Mouse (Mus musculus) stomach, postnatal 0 days (tissue): ENCODE data around the gene Wwox.

ENCODE experiments used
- CTCF ChIP-seq: IDR thresholded peaks from 2 replicates; pipeline ENCODE4 v1.5.1; 2016; ENCODE audit warnings: antibody characterized with exemption, low read depth, mild to moderate bottlenecking, moderate library complexity
- EP300 ChIP-seq: optimal IDR thresholded peaks from 2 replicates; pipeline ENCODE3; 2016; ENCODE audit warnings: antibody characterized with exemption

DNA sequence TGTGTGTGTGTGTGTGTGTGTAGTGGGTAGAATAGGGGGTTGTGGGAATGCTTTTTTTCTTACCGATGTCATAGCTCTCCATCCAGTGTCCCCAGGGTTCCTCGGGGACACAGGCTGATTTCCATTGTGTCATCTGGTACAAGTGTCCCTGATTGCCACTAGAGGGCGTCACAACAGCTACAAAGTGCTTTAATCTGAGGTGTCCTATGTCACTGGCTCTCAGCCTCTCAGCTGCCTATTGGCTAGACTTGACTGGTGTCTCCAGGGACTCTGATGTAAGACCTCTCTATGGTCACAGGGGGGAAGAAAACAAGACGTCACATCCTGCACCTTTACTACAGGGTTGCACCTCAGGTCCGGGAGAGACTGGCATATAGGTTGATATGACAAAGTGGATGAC is 363.7 kb downstream of the Wwox start:
- TF ChIP-seq CTCF, result peak; percentile 47
- no peak for TF ChIP-seq EP300
